Mouse (Mus musculus): ENCODE measurements around the gene Entpd1. TPM values are rescaled to one million over a fixed set of nuclear protein-coding genes. Genes with fewer than 3 reads are reported as not detected.

Entpd1 gene
- polyA plus RNA-seq, 1 experiment from 2014 or later, result 8.6 TPM

- H3K9ac ChIP-seq (replicated peaks), result no peak overlapping the region
- no peak overlapping the region for H3K4me2 ChIP-seq (replicated peaks)
- no peaks in the 10 kb centered on the region for H3K36me3 ChIP-seq
- H3K4me3 ChIP-seq, result no peak overlapping the region
- H3K9me3 ChIP-seq, result no peaks in the 10 kb centered on the region
- no peak for ATAC-seq (replicated peaks)
- 85% methylated on average over 5 of the region's 5 CpGs for WGBS
- H3K4me1 ChIP-seq, result peaks cover 23% of the 10 kb centered on the region
- no peaks in the 10 kb centered on the region for H3K27me3 ChIP-seq
- H3K27ac ChIP-seq (replicated peaks), result no peak overlapping the region
These were observed 44.0 kb downstream of the Entpd1 start for GRCm38 (mm10) chr19:40656207-40656606.

GRCm38 (mm10) chr19:40658281-40658680, 46.1 kb downstream of the Entpd1 start:
- H3K27ac ChIP-seq (replicated peaks), result no peak overlapping the region
- no peaks in the 10 kb centered on the region for H3K27me3 ChIP-seq
- no peaks in the 10 kb centered on the region for H3K36me3 ChIP-seq
- peaks cover 34% of the 10 kb centered on the region for H3K4me1 ChIP-seq
- WGBS, result 66% methylated on average over 6 of the region's 6 CpGs
- no peak overlapping the region for H3K4me3 ChIP-seq
- no peak for ATAC-seq (replicated peaks)
- H3K4me2 ChIP-seq (replicated peaks), result no peak overlapping the region
- H3K9ac ChIP-seq (replicated peaks), result no peak overlapping the region
- H3K9me3 ChIP-seq, result no peaks in the 10 kb centered on the region

GRCm38 (mm10) chr19:40658935-40659334, 46.8 kb downstream of the Entpd1 start:
- Histone ChIP-seq H3K27me3 (no peaks in the 10 kb centered on the region), H3K4me1 (peaks cover 38% of the 10 kb centered on the region), H3K4me3 (no peak overlapping the region), H3K36me3 (no peaks in the 10 kb centered on the region), H3K4me2 (replicated peaks) (peak overlapping the region; percentile 45), H3K9ac (replicated peaks) (no peak overlapping the region), H3K9me3 (no peaks in the 10 kb centered on the region), H3K27ac (replicated peaks) (no peak overlapping the region)
- WGBS, result 56% methylated on average over 5 of the region's 5 CpGs
- ATAC-seq (replicated peaks), result no peak

GRCm38 (mm10) chr19:40659651-40660478, 47.7 kb downstream of the Entpd1 start:
- peak overlapping the region; percentile 37 for H3K4me3 ChIP-seq
- no peaks in the 10 kb centered on the region for H3K9me3 ChIP-seq
- peaks cover 38% of the 10 kb centered on the region for H3K4me1 ChIP-seq
- H3K27ac ChIP-seq (replicated peaks), result peak overlapping the region; percentile 88
- H3K9ac ChIP-seq (replicated peaks), result peak overlapping the region; percentile 52
- H3K36me3 ChIP-seq, result no peaks in the 10 kb centered on the region
- H3K27me3 ChIP-seq, result no peaks in the 10 kb centered on the region
- under 1% methylated on average over 16 of the region's 16 CpGs for WGBS
- ATAC-seq (replicated peaks), result peak; percentile 88
- H3K4me2 ChIP-seq (replicated peaks), result peak overlapping the region; percentile 45

GRCm38 (mm10) chr19:40660510-40660909, 48.3 kb downstream of the Entpd1 start:
- H3K4me2 ChIP-seq (replicated peaks), result peak overlapping the region; percentile 45
- no peaks in the 10 kb centered on the region for H3K9me3 ChIP-seq
- peak; percentile 57 for ATAC-seq (replicated peaks)
- peak overlapping the region; percentile 88 for H3K27ac ChIP-seq (replicated peaks)
- H3K27me3 ChIP-seq, result no peaks in the 10 kb centered on the region
- H3K9ac ChIP-seq (replicated peaks), result peak overlapping the region; percentile 52
- WGBS, result 11% methylated on average over 9 of the region's 9 CpGs
- no peaks in the 10 kb centered on the region for H3K36me3 ChIP-seq
- H3K4me3 ChIP-seq, result peak overlapping the region; percentile 37
- peaks cover 38% of the 10 kb centered on the region for H3K4me1 ChIP-seq

- Histone ChIP-seq H3K4me1 (peaks cover 38% of the 10 kb centered on the region), H3K36me3 (no peaks in the 10 kb centered on the region), H3K9me3 (no peaks in the 10 kb centered on the region), H3K27ac (replicated peaks) (peak overlapping the region; percentile 88; the same call in 1 of the 2 replicates), H3K9ac (replicated peaks) (no peak overlapping the region), H3K27me3 (no peaks in the 10 kb centered on the region), H3K4me2 (replicated peaks) (peak overlapping the region; percentile 45), H3K4me3 (peak overlapping the region; percentile 37)
- no peak for ATAC-seq (replicated peaks)
- WGBS, result 81% methylated on average over 2 of the region's 2 CpGs
These were observed 48.9 kb downstream of the Entpd1 start for GRCm38 (mm10) chr19:40661108-40661507.

- Histone ChIP-seq H3K36me3 (no peaks in the 10 kb centered on the region), H3K27me3 (no peaks in the 10 kb centered on the region), H3K9me3 (no peaks in the 10 kb centered on the region), H3K4me3 (no peak overlapping the region), H3K27ac (replicated peaks) (no peak overlapping the region), H3K9ac (replicated peaks) (no peak overlapping the region), H3K4me2 (replicated peaks) (no peak overlapping the region), H3K4me1 (peaks cover 38% of the 10 kb centered on the region)
- 82% methylated on average over 6 of the region's 6 CpGs for WGBS
- ATAC-seq (replicated peaks), result no peak
These were observed 49.7 kb downstream of the Entpd1 start for GRCm38 (mm10) chr19:40661874-40662273.

GRCm38 (mm10) chr19:40662727-40663126, 50.6 kb downstream of the Entpd1 start:
- ATAC-seq (replicated peaks), result no peak
- no peaks in the 10 kb centered on the region for H3K9me3 ChIP-seq
- H3K9ac ChIP-seq (replicated peaks), result no peak overlapping the region
- no peak overlapping the region for H3K4me3 ChIP-seq
- H3K27ac ChIP-seq (replicated peaks), result no peak overlapping the region
- no peaks in the 10 kb centered on the region for H3K27me3 ChIP-seq
- H3K4me1 ChIP-seq, result peaks cover 38% of the 10 kb centered on the region
- H3K36me3 ChIP-seq, result no peaks in the 10 kb centered on the region
- WGBS, result 64% methylated on average over 2 of the region's 2 CpGs
- no peak overlapping the region for H3K4me2 ChIP-seq (replicated peaks)

- Histone ChIP-seq H3K27me3 (no peaks in the 10 kb centered on the region), H3K9me3 (no peaks in the 10 kb centered on the region), H3K4me1 (peaks cover 19% of the 10 kb centered on the region), H3K4me3 (no peak overlapping the region), H3K9ac (replicated peaks) (no peak overlapping the region), H3K36me3 (no peaks in the 10 kb centered on the region), H3K4me2 (replicated peaks) (no peak overlapping the region), H3K27ac (replicated peaks) (no peak overlapping the region)
- ATAC-seq (replicated peaks), result no peak
- 89% methylated on average over 7 of the region's 7 CpGs for WGBS
These were observed 53.6 kb downstream of the Entpd1 start for GRCm38 (mm10) chr19:40665778-40666177.

GRCm38 (mm10) chr19:40667111-40667510, 54.9 kb downstream of the Entpd1 start:
- 90% methylated on average over 6 of the region's 6 CpGs for WGBS
- Histone ChIP-seq H3K4me2 (replicated peaks) (no peak overlapping the region), H3K36me3 (no peaks in the 10 kb centered on the region), H3K9me3 (no peaks in the 10 kb centered on the region), H3K4me1 (peaks cover 14% of the 10 kb centered on the region), H3K4me3 (no peak overlapping the region), H3K9ac (replicated peaks) (no peak overlapping the region), H3K27ac (replicated peaks) (no peak overlapping the region), H3K27me3 (no peaks in the 10 kb centered on the region)
- no peak for ATAC-seq (replicated peaks)

GRCm38 (mm10) chr19:40675329-40675728, 63.2 kb downstream of the Entpd1 start:
- no peaks in the 10 kb centered on the region for H3K9me3 ChIP-seq
- no peak overlapping the region for H3K27ac ChIP-seq (replicated peaks)
- no peak overlapping the region for H3K4me2 ChIP-seq (replicated peaks)
- H3K9ac ChIP-seq (replicated peaks), result no peak overlapping the region
- H3K4me3 ChIP-seq, result no peak overlapping the region
- ATAC-seq (replicated peaks), result no peak
- no peaks in the 10 kb centered on the region for H3K4me1 ChIP-seq
- H3K36me3 ChIP-seq, result no peaks in the 10 kb centered on the region
- no peaks in the 10 kb centered on the region for H3K27me3 ChIP-seq
- 88% methylated on average over 5 of the region's 5 CpGs for WGBS

- H3K4me2 ChIP-seq (replicated peaks), result no peak overlapping the region
- H3K36me3 ChIP-seq, result no peaks in the 10 kb centered on the region
- no peaks in the 10 kb centered on the region for H3K4me1 ChIP-seq
- no peaks in the 10 kb centered on the region for H3K27me3 ChIP-seq
- no peak overlapping the region for H3K27ac ChIP-seq (replicated peaks)
- H3K9me3 ChIP-seq, result no peaks in the 10 kb centered on the region
- no peak for ATAC-seq (replicated peaks)
- 86% methylated on average over 6 of the region's 6 CpGs for WGBS
- H3K4me3 ChIP-seq, result no peak overlapping the region
- H3K9ac ChIP-seq (replicated peaks), result no peak overlapping the region
These were observed 65.9 kb downstream of the Entpd1 start for GRCm38 (mm10) chr19:40678087-40678486.
